Mouse (Mus musculus) olfactory bulb, adult 2 months (tissue): ENCODE data around the gene Cdc40. TPM values are rescaled to one million over a fixed set of nuclear protein-coding genes. Genes with fewer than 3 reads are reported as not detected.

Experiments
- H3K27ac ChIP-seq: fragments of 200-500 bp; 2 replicates; pipeline ENCODE4 v1.5.1; 2012; ENCODE audit warnings: low read depth, low read length; ENCODE audit not compliant: insufficient read depth
- H3K4me1 ChIP-seq: fragments of 200-500 bp; 2 replicates; pipeline ENCODE4 v1.6.1; 2012; ENCODE audit warnings: low read length; ENCODE audit not compliant: control insufficient read depth, insufficient read depth
- H3K4me3 ChIP-seq: fragments of 200-500 bp; 2 replicates; pipeline ENCODE4 v1.5.1; 2012; ENCODE audit warnings: mild to moderate bottlenecking, low read depth, low read length, moderate library complexity; ENCODE audit not compliant: insufficient read depth
- CTCF ChIP-seq: fragments of 200-500 bp; IDR thresholded peaks from 2 replicates; pipeline ENCODE4 v1.5.1; 2012; ENCODE audit warnings: low read depth, mild to moderate bottlenecking, low read length, moderate library complexity; ENCODE audit not compliant: insufficient read depth
- POLR2A ChIP-seq: fragments of 200-500 bp; IDR thresholded peaks from 2 replicates; pipeline ENCODE4 v1.6.1; 2012; ENCODE audit warnings: mild to moderate bottlenecking, low read depth, low read length, moderate library complexity; ENCODE audit not compliant: insufficient read depth
- WGBS: fragments of 180-500 bp; shearing (Covaris S2); methylation state at CpG from one replicate; pipeline ENCODE4 v1.1.7; 2018; 5-methylcytosine and 5-hydroxymethylcytosine counted together
- polyA plus RNA-seq: library from polyadenylated mRNA; stranded (reverse); fragments of >200 nt; gene quantifications from 2 replicates; pipeline ENCODE4 v1.2.4, GENCODE M21; 2012; ENCODE audit warnings: low replicate concordance; ENCODE audit not compliant: missing spikeins, insufficient read depth, insufficient read length

The Cdc40 gene
- polyA plus RNA-seq, 1 experiment = not detected

- Histone ChIP-seq H3K27ac (peak overlapping the region; percentile 13; the same call in 1 of the 2 replicates), H3K4me1 (peaks cover 6% of the 10 kb centered on the region), H3K4me3 (no peak overlapping the region)
- WGBS = 58% methylated on average over 9 of the region's 9 CpGs
- no peak for TF ChIP-seq POLR2A
- no peak for TF ChIP-seq CTCF
Measured at GRCm38 (mm10) chr10:40879969-40880368, 3.1 kb downstream of the Cdc40 start.

DNA sequence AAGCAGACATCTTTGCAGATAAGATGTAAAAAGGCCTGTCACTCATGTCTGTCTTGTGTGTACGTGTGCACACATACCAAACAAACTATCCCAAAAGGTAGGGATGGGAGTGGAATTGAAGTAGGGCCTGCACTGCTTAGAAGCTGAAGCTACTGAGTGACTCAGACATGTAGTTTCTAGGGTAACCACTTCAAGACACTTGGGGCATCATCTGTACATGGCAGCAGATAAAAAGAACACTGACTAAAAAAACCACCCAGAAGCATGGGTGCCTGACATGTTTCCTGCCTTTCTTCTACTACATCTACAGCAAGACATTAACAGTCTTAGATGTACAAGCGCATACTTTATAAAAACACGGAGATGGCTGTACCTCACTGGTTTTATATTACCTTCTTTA lies 4.9 kb downstream of the Cdc40 start:
- no peak for TF ChIP-seq CTCF
- TF ChIP-seq POLR2A = no peak
- peaks cover 6% of the 10 kb centered on the region for H3K4me1 ChIP-seq
- WGBS = 90% methylated on average over 3 of the region's 3 CpGs
- H3K4me3 ChIP-seq = no peak overlapping the region
- H3K27ac ChIP-seq = no peak overlapping the region

GRCm38 (mm10) chr10:40872052-40872451 lies 11.1 kb downstream of the Cdc40 start:
- no peak overlapping the region for H3K4me3 ChIP-seq
- TF ChIP-seq CTCF = no peak
- TF ChIP-seq POLR2A = no peak
- WGBS = 77% methylated on average over 2 of the region's 2 CpGs
- no peak overlapping the region for H3K27ac ChIP-seq
- peaks cover 4% of the 10 kb centered on the region; the same call in 1 of the 2 replicates for H3K4me1 ChIP-seq

GRCm38 (mm10) chr10:40871301-40871700 lies 11.8 kb downstream of the Cdc40 start:
- 77% methylated on average over 2 of the region's 2 CpGs for WGBS
- H3K27ac ChIP-seq = no peak overlapping the region
- H3K4me3 ChIP-seq = no peak overlapping the region
- no peak for TF ChIP-seq CTCF
- no peak for TF ChIP-seq POLR2A
- peaks cover 4% of the 10 kb centered on the region; the same call in 1 of the 2 replicates for H3K4me1 ChIP-seq

DNA sequence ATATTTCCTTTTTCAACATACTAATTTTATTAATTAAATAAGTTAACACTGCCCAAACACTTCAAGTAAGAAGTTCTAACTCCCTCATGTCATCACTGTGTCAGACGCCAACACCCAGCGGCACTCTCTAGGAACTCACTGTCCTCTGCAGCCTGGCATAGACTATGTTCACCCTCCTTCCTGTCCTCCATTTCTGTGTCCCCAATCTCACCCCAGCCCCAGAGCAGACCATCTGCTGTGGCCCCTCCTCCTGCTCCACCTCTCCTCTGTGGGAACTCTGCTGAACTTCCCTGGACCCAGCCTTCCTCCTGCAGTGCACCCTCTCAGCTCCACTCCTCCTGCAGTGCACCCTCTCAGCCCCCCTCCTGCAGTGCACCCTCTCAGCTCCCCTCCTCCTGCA lies 15.0 kb downstream of the Cdc40 start:
- Histone ChIP-seq H3K27ac (no peak overlapping the region), H3K4me1 (peaks cover 4% of the 10 kb centered on the region; the same call in 1 of the 2 replicates), H3K4me3 (no peak overlapping the region)
- TF ChIP-seq CTCF = no peak
- no peak for TF ChIP-seq POLR2A
- WGBS = 85% methylated on average over 2 of the region's 2 CpGs

DNA sequence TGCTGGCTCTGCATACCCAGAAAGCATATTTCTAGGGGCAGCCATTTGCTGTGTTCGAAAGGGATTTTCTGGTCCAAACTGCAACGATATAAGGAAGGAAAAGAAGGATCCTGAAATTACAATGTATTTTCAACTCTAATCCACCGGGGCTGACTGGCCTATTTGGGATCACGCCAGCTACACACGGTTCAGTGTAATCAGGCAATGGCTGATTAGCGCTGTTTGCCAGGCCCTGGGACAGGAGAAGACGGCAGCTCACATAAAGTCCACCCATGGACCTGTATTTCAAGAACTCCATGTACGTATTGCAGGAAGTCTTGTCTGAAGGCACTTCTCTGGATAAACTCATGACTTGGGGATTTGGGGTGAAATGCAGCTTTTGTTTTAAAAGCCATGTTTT lies 25.5 kb downstream of the Cdc40 start:
- 36% methylated on average over 8 of the region's 8 CpGs for WGBS
- H3K4me1 ChIP-seq = 0 out of 2 replicates have a peak, but pooled peaks cover 2% of the 10 kb centered on the region
- no peak overlapping the region for H3K27ac ChIP-seq
- no peak for TF ChIP-seq POLR2A
- TF ChIP-seq CTCF = no peak
- no peak overlapping the region for H3K4me3 ChIP-seq

GRCm38 (mm10) chr10:40856703-40857102 lies 26.4 kb downstream of the Cdc40 start:
- WGBS = 94% methylated on average over 7 of the region's 7 CpGs
- Histone ChIP-seq H3K4me3 (no peak overlapping the region), H3K4me1 (0 out of 2 replicates have a peak, but pooled peaks cover 2% of the 10 kb centered on the region), H3K27ac (no peak overlapping the region)
- no peak for TF ChIP-seq CTCF
- no peak for TF ChIP-seq POLR2A

DNA sequence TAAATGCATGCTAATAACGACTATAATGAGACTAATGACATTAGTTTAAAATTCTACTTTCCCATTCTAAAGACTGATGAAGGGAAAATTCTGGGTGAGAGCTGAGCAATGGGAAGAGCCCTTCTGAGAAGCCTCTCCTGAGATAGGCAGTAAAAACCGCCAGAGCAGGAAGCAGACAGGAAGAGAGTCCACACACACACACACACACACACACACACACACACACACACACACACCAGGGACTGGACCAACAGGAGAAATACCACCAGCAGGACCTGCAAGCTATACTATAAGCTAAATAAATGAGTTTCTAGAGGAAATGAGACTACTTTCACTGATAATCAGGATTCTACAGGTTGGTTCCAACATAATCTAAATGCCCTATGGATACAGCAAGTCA lies 27.5 kb downstream of the Cdc40 start:
- Histone ChIP-seq H3K4me1 (0 out of 2 replicates have a peak, but pooled peaks cover 2% of the 10 kb centered on the region), H3K27ac (no peak overlapping the region), H3K4me3 (no peak overlapping the region)
- TF ChIP-seq POLR2A (no peak), CTCF (no peak)
- WGBS = 74% methylated on average over 2 of the region's 2 CpGs

DNA sequence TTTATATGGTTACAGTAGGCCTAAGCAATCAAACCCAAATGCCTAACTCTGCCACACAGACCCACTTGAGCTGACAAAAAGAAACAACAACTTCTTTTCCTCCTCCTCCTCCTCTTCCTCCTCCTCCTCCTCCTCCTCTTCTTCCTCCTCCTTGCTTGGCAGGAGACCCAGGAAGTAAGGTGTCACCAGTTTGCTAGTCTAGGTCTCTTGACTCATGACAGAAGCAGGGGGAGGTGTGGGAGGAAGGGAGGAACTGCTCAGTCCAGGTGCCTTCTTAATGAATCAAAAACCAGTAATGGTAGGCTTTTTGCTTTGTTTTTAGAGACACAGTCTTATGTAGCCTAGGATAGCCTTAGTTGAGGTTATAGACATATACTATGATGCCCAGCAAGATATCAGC lies 32.0 kb downstream of the Cdc40 start:
- TF ChIP-seq POLR2A = no peak
- TF ChIP-seq CTCF = no peak

GRCm38 (mm10) chr10:40850644-40851043 lies 32.5 kb downstream of the Cdc40 start:
- Histone ChIP-seq H3K4me1 (peaks cover 1% of the 10 kb centered on the region; the same call in 1 of the 2 replicates), H3K27ac (no peak overlapping the region), H3K4me3 (no peak overlapping the region)
- TF ChIP-seq POLR2A = no peak
- no peak for TF ChIP-seq CTCF
- WGBS = 86% methylated on average over 2 of the region's 2 CpGs

More for the DNA sequence above, 32.0 kb downstream of the Cdc40 start:
- Histone ChIP-seq H3K4me3 (no peak overlapping the region), H3K27ac (no peak overlapping the region), H3K4me1 (no peaks in the 10 kb centered on the region)
